Mouse (Mus musculus) small intestine, adult 2 months (tissue): ENCODE measurements around the gene Rxfp4.

ENCODE experiments used
- CTCF ChIP-seq: fragments of 200-500 bp; IDR thresholded peaks from 2 replicates; pipeline ENCODE4 v1.5.1; 2012; ENCODE audit warnings: low read depth, mild to moderate bottlenecking, control low read depth, inconsistent platforms, low read length, moderate library complexity, mixed read lengths; ENCODE audit not compliant: insufficient replicate concordance, insufficient read length; ENCODE audit errors: extremely low read depth
- POLR2A ChIP-seq: fragments of 200-500 bp; IDR thresholded peaks from 2 replicates; pipeline ENCODE4 v1.6.1; 2012; ENCODE audit warnings: low read depth, mild to moderate bottlenecking, control low read depth, inconsistent platforms, low read length, moderate library complexity

DNA sequence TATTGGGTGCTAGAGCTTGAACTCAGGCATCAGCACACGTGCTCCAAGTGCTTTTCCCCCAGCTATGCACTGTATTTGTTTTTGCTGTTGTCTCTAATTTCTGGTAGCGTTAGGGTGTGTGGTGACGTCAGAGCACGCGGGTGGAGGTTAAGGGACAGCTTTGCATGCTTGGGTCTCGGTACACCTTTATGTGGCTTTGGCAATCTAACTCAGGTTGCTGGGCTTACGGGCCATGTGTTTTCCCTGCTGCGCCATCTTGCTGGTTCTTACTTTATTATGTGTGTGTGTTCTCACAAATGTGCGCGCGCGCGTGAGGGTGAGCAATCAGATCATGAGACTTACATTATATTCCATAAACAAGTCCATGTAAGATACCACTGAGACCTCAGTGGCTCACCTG, 3.0 kb downstream of the Rxfp4 start:
- TF ChIP-seq CTCF (no peak), POLR2A (no peak)
